Mouse (Mus musculus): ENCODE measurements around the gene Hmmr.

The Hmmr gene

GRCm38 (mm10) chr11:40733339-40734174 is at the start of gene Hmmr, which contains the start of gene Nudcd2:
TSS of gene Hmmr (minus strand) at chr11:40733422.
TSS of gene Nudcd2 (plus strand) at chr11:40733667.
- ATAC-seq (ENCODE audit: insufficient number of reproducible peaks, low FRiP score, low TSS enrichment) = peak; percentile 99

DNA sequence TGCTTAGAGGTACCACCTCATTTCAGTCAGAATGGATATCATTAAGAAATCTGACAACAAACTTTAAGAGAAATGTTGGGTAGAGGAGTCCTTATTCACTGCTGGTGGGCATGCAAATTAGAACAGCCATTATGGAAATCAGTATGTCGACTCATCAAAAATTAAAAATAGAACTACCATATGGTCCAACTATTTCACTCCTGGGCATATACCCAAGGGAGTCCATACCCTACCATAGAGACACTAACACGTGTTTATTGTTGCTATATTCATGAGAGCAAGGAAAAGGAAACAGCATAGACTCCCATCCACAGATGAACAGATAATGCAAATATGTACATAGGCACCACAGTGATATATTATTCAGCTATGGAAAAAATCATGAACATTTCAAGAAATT is 48.6 kb upstream of the Hmmr start:
- ATAC-seq (ENCODE audit: insufficient number of reproducible peaks, low FRiP score, low TSS enrichment) = no peak

GRCm38 (mm10) chr11:40775315-40776269 is 42.4 kb upstream of the Hmmr start:
- ATAC-seq (ENCODE audit: insufficient number of reproducible peaks, low FRiP score, low TSS enrichment) = no peak

- ATAC-seq (ENCODE audit: insufficient number of reproducible peaks, low FRiP score, low TSS enrichment) = no peak
These were observed 31.5 kb upstream of the Hmmr start for GRCm38 (mm10) chr11:40764690-40765089.

DNA sequence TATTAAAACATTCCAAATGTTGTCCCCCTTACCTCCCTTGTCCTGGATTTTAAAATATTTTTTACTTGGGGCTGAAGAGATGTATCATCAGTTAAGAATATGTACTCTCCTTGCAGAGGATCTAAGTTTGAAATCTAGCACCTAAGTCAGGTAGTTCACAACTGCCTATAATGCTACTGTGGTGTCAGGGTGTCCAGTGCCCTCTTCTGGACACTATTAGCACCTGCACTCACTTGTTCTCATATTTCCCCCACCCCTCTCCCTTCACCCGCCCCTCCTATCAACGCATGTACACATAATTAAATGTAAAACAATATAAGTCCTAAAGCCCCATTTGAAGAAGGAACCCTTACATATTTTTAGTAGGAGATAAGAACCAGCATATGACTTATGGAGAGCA is 30.2 kb upstream of the Hmmr start:
- no peak for ATAC-seq (ENCODE audit: insufficient number of reproducible peaks, low FRiP score, low TSS enrichment)

- no peak for ATAC-seq (ENCODE audit: insufficient number of reproducible peaks, low FRiP score, low TSS enrichment)
These were observed 26.7 kb upstream of the Hmmr start for GRCm38 (mm10) chr11:40759896-40760295.

DNA sequence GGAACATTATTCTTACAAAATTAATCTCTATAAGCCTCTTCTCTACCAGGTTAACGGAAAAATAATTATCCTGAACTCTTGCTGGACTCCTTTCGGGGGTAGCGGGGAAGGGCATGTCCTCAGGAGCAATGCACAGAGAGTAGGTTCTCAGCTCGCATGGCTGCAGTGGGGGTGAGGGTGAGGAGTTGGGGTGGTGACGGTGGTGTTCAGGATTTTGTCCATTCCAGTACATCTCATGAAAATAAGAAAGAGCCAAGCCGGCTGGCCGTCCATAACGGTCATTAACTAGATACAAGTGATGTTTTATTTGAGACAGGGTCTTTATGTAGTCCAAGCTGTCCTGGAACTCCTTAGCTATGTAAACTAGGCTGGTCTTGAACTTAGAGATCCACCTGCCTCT is 22.7 kb upstream of the Hmmr start:
- ATAC-seq (ENCODE audit: insufficient number of reproducible peaks, low FRiP score, low TSS enrichment) = no peak

DNA sequence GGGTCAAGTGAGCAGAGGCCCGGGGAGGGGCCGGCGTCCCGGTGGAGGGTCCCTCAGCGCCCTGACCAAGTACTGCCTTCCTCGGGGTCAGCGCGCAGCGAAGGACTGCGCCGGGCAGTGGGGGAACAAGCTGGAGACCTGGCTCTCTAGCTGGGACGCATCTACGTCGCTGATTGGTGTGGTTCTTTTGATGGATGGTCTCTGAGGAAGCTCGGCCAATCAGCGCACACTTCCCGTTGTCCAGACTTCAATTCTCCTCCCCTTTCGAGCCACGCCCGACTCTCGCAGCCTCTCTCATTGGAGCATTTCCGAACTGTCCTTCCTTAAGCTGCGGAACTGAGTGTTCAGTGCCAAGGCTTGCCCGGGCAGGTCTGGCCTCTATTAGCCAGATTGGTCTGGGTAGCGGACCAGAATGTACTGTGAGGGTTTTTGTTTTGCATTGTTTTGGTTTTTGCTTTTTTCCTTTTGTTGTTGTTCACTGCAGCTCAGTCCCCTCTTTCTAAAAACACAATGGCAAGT is 21.9 kb upstream of the Hmmr start, which contains the start of gene Ccng1:
Gene Ccng1 (minus strand): TSS at position 203 of the 519 bp plus-strand sequence.
- peak; percentile 100 for ATAC-seq (ENCODE audit: insufficient number of reproducible peaks, low FRiP score, low TSS enrichment)

GRCm38 (mm10) chr11:40754664-40755107 is 21.5 kb upstream of the Hmmr start:
- peak; percentile 60; the same call in 1 of the 2 replicates for ATAC-seq (ENCODE audit: insufficient number of reproducible peaks, low FRiP score, low TSS enrichment)

GRCm38 (mm10) chr11:40753836-40754235 is 20.6 kb upstream of the Hmmr start:
- ATAC-seq (ENCODE audit: insufficient number of reproducible peaks, low FRiP score, low TSS enrichment) = no peak

DNA sequence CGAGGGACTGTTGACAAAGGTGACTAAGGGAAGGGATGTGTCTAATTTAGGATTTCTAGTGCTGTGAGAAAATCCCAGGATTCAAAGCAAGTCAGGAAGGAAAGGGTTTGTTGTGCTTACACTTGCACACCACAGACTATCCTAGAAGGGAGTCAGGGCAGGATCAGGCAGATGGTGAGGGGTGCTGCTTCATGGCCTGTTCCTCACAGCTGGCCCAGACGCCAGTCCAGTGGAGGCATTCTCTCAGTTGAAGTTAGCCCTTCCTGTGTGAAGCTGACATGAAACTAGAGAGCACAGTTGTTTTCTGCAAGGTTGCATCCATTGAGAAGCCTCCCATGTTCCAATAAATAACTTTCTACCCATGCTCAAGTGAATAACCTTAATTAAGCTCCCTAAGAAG is 14.5 kb upstream of the Hmmr start:
- ATAC-seq (ENCODE audit: insufficient number of reproducible peaks, low FRiP score, low TSS enrichment) = no peak

DNA sequence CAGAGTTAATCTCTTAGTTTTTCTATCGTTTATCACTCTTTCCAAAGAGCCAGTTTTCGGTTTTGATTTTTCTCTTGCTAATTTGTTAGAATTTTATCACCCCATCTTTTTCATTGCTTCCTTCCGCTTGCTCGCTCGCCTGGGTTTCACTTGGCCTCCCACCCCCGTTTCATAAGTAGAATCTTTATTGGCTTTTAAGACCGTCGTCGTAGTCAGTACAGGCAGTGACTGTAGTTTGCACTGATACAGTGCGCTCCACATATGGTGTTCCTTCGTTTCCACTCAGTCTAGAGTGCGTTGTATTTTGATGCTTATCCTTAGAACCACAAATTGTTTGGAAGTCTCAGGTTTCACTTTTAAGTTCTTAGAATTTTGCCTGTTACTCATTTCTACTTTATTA is 13.1 kb upstream of the Hmmr start:
- ATAC-seq (ENCODE audit: insufficient number of reproducible peaks, low FRiP score, low TSS enrichment) = no peak

- ATAC-seq (ENCODE audit: insufficient number of reproducible peaks, low FRiP score, low TSS enrichment) = no peak
These were observed 11.1 kb upstream of the Hmmr start for GRCm38 (mm10) chr11:40744348-40744747.

DNA sequence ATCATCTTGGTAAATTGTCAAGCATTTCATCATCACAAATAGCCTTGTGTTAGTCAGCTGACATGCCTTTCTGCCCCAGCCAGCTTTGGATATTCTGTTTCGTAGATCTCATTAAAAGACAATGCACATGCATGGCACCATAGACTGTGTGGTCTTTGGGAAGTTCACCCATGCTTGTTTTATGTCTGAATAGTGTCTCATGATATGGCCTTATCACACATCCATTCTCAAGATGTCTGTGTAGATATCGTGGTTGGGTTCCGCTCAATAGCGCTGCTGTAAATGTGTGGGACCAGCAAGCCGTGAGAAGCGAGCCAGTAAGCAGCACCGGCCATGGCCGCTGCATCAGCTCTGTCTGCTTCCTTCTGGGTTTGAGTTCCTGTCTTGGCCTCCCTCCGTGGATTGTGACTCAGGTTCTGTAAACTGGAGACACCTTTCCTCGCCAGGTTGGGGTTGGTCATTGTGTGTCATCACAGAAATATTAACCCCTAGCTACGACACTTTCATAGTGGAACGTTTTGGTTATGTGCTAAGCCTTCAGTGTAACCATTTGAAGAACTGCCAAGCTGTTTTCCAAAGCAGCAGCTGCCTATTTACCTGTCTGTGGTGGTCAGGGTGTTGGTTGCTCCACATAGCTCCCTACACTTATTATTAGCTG is 8.5 kb upstream of the Hmmr start:
- no peak for ATAC-seq (ENCODE audit: insufficient number of reproducible peaks, low FRiP score, low TSS enrichment)

DNA sequence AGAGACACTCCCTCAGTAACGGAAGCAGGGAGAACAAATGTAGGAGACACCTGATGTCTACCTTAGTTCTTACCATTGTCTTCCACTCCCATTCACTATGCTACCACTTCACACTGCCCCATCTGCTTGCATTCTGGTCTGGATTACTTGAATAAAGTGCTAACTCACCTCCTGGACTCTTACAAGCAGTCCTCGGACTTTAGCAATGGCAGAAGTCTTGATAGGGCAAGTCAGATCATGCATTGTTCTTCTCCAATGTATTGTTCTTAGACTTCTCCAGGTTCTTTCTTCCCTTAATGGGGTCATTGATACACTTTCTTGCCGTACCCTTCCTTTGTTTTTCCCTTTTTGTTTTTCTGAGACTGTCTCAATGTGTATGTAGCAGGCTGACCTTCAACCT is 4.1 kb upstream of the Hmmr start:
- ATAC-seq (ENCODE audit: insufficient number of reproducible peaks, low FRiP score, low TSS enrichment) = no peak

DNA sequence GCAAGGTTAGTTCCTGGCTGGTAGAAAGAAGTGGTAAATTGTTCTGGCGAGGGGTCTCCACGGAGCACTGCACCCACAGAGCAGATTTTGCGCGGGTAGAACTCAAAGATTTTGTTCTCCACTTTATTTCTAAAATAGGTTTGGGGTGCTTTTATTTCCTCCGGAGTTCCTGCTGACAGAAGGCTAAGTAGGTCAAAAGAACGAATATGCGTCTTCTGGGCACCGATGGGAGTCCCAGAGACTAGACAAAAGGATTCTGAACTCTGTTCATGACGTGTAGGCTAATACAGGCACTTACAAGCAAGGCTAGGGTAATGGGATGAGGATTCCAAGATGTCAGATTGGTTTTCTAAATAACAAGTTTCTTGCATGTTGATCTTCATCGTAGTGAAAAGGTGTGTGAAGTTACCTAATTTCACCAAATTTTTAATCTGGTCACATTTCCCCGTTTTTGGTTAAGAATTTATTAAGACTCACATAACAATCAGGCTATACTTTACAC is 1.1 kb upstream of the Hmmr start:
- ATAC-seq (ENCODE audit: insufficient number of reproducible peaks, low FRiP score, low TSS enrichment) = no peak

DNA sequence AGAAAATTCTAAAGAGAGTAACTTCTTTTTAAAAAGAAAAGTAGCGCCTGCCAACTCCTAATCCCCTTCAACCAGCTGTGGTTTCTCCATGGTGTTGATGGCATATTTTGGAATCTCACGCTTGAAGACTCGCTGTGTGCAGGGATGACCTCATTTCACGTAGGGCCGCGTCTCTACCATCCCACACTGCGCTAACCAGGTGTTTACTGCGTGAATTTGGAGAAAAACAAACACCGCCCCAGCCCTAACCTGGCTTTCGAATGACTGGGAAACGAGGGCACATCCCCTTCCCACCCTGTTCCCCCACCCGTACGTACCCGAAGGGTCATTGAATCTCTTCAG is 254 bp downstream of the Hmmr start:
- no peak for ATAC-seq (ENCODE audit: insufficient number of reproducible peaks, low FRiP score, low TSS enrichment)

- no peak for ATAC-seq (ENCODE audit: insufficient number of reproducible peaks, low FRiP score, low TSS enrichment)
These were observed 14.9 kb downstream of the Hmmr start for GRCm38 (mm10) chr11:40718324-40718723.

DNA sequence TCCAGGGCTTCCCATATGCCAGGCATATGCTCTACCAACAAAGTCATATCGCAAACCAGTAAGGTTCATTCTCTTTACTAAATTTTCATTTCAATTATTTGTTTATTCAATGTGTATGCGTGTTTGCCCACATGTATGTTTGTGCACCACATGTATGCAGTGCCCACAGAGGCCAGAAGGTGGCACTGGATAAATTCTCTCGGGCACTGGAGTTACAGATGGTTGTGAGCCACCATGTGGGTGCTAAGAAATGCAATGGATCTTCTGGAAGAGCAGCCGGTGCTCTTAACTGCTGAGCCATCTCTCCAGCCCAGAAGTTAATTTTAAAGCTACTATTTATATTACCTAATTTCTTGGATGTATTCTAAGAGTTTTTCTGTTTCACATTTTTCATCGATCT is 17.7 kb downstream of the Hmmr start:
- no peak for ATAC-seq (ENCODE audit: insufficient number of reproducible peaks, low FRiP score, low TSS enrichment)

DNA sequence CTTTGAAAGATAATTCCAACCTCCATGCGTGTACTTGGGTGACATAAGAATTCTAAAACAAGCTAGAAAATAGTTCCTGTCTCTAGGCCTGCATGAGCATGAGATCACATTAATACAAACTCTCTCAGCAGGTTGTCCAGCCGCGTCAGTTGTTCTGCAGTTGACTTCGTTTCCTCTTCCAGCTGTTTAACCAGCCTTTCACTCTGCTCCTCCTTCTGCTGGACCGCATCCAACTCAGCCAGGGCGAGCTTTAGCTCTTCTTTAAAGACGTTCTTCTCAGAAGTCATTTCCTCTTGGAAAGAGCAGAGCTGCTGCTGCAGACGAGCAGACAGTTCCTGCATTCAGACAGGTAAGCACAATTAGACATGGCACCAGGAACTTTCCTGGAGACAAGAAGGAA is 19.4 kb downstream of the Hmmr start:
- no peak for ATAC-seq (ENCODE audit: insufficient number of reproducible peaks, low FRiP score, low TSS enrichment)

Data from cerebellum, adult (tissue).